Mouse (Mus musculus) erythroblast, embryonic 14.5 days (primary cell): Measurements from ENCODE around the gene G0s2.

Experiments
- GATA1 ChIP-seq: IDR thresholded peaks from 2 replicates; pipeline ENCODE4 v1.6.1; 2012; ENCODE audit warnings: low read length, inconsistent platforms, mixed read lengths
- TAL1 ChIP-seq: IDR thresholded peaks from 3 replicates; pipeline ENCODE4 v1.6.1; 2012; ENCODE audit warnings: low read length, inconsistent platforms, mixed read lengths

DNA sequence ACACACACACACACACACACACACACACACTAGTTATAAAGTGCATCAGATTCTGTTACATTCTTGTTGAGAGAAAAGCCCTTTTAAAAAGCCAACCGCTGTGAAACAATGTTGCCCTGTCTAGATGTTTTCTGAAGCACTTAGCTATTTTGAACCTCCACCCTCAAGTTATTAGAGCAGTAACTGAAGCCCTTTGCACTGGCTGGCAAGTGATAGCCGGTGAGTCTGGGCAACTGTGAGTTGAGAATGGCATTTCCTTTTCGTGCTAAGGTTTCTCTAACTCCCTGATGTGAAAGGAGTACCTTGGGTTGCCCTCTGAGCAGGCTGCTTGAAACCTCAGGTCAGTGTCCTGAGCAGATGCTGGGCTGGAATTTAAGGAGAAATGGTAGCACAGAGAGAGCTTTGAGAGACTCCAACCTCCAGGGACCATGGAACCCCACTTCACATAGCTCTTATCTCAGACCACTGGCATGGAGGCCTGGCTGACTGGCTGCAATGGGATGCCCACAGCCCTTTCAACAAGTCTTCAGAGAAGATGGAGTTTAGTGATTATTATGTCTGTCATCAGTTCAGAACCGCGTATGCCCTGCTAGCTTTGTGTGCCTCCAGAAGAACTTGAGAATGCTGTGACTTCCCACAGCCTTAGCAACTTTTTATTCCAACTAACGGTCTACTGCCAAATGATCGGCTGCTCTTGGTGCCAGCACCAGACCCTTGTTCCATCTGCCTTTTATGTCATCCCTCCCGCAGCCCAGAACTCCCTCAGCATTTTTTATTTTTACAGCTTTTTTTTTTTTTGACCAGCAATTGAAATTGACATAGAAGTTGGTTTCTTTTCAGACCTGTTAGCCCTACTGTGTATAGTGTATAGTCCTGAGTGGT, 9.8 kb downstream of the G0s2 start:
- TF ChIP-seq GATA1 (no peak), TAL1 (no peak)
